In the genomic region with DNA sequence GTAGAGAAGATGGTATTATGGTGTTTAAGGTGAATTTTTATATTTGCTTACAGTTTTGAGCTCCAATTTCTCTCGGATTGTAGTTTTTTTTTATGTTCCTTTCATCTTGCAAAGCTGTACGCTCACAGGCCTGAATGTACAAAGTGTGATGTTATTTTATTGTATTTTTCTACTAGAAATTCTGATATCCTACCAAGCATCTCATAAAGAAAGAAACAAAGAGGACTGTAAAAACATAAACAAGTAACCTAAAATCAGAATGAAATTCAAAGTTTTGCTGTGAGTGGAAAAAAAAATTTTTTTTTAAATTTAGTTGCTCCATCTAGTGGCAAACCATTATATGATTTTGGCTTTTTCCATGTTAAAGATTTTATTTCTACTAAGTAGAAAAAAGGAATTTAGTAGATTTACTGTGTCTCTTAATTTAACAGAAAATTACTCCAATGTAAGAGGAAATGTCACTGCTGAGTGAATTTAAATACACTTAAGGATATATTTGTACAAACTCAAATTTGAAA, we compare ENCODE assay signal across 20 mouse cellular contexts. TPM values are rescaled to one million over a fixed set of nuclear protein-coding genes. Genes with fewer than 3 reads are reported as not detected.
DNase-seq lines count a peak whose midpoint lies in the region; ATAC-seq and TF ChIP-seq lines count a peak whose summit lies in the region.
"Had no signal": no experiment of that assay in that cellular context is flagged by ENCODE, and none has a peak within 500 bp of the region (broad histone marks: within the 10 kb centered on the region; RNA-seq: fewer than 3 reads in every experiment).

No protein-coding gene starts in this region.

- peak; percentile 52 for DNase-seq in kidney, postnatal 0 days (ENCODE audit: low spot score)
- DNase-seq in kidney, postnatal 10 days = no peak
- DNase-seq in lung, postnatal 0 days (ENCODE audit: low spot score) = peak; percentile 28
- no peak for DNase-seq in lung, adult 18-20 months
- DNase-seq in CH12.LX (ENCODE audit: extremely low read depth) = no peak
- no peak for DNase-seq in Patski (ENCODE audit: low read depth, low spot score)
- DNase-seq: cerebellum, adult 2 months; cerebellum, postnatal 36 days; gastrocnemius, postnatal 25 days; kidney, adult 8-10 months; kidney, postnatal 36 days; lung, adult 2 months; thymus, postnatal 25 days had no signal

- no peak overlapping the region for H3K4me3 ChIP-seq in kidney, postnatal 0 days (replicated peaks; ENCODE audit: low read depth, low read length)
- H3K4me3 ChIP-seq in lung, postnatal 0 days (ENCODE audit: low read depth, low read length) = no peak overlapping the region
- no peak overlapping the region for H3K4me3 ChIP-seq in CH12.LX (replicated peaks in 1 of 3; ENCODE audit: low read depth in 2 of 3, low read length in 2 of 3, poor library complexity in 1 of 3)
- H3K4me3 ChIP-seq: embryonic facial prominence, embryonic 15.5 days; limb, embryonic 13.5 days; midbrain, embryonic 15.5 days had no signal

- H3K79me2 ChIP-seq in CH12.LX (replicated peaks; ENCODE audit: control insufficient read depth, extremely low read depth, insufficient read depth, poor library complexity, severe bottlenecking) = no peaks in the 10 kb centered on the region

- POLR2A ChIA-PET in Patski (lab: Charles Lee) = interaction anchor here (1.2 kb wide), 1 partner anchor 43 kb away, joined by 3 read pairs; the partner anchor contains the start of gene Pkn2

- TF ChIP-seq POLR2A in CH12.LX (IDR thresholded peaks at IDR 0.05; ENCODE audit: low read depth, low read length) = no peak

- no peaks in the 10 kb centered on the region for H3K4me1 ChIP-seq in kidney, postnatal 0 days (replicated peaks; ENCODE audit: insufficient read depth, low read length)
- no peaks in the 10 kb centered on the region for H3K4me1 ChIP-seq in lung, postnatal 0 days (ENCODE audit: insufficient read depth, low read depth, low read length)
- peaks cover 5 to 12% of the 10 kb centered on the region in 2 experiments for H3K4me1 ChIP-seq in CH12.LX (ENCODE audit: control insufficient read depth in 1 of 2, insufficient read depth in 2 of 2)
- H3K4me1 ChIP-seq: embryonic facial prominence, embryonic 15.5 days; limb, embryonic 13.5 days; midbrain, embryonic 15.5 days had no signal

- CTCF ChIA-PET in Patski (lab: Charles Lee) = interaction anchor here (0.7 to 3.3 kb wide), 8 partner anchors 9 to 148 kb away, joined by 3 to 20 read pairs (median 3); partner anchors contain the start of gene Pkn2

- TF ChIP-seq EP300 in lung, postnatal 0 days (IDR thresholded peaks at IDR 0.05) = no peak
- no peak for TF ChIP-seq EP300 in CH12.LX (IDR thresholded peaks at IDR 0.05; ENCODE audit: low read length)

- H3K36me3 ChIP-seq in kidney, postnatal 0 days (ENCODE audit: insufficient read depth, low read length) = no peaks in the 10 kb centered on the region
- no peaks in the 10 kb centered on the region for H3K36me3 ChIP-seq in lung, postnatal 0 days (ENCODE audit: insufficient read depth, low read length)
- H3K36me3 ChIP-seq in CH12.LX (replicated peaks in 1 of 2; ENCODE audit: control insufficient read depth in 1 of 2, insufficient read depth in 1 of 2, low read length in 1 of 2) = no peaks in the 10 kb centered on the region
- H3K36me3 ChIP-seq: embryonic facial prominence, embryonic 15.5 days; G1E; limb, embryonic 13.5 days; midbrain, embryonic 15.5 days had no signal

- no peak overlapping the region for H3K9ac ChIP-seq in kidney, postnatal 0 days (ENCODE audit: low read depth, low read length)
- no peak overlapping the region for H3K9ac ChIP-seq in lung, postnatal 0 days (replicated peaks; ENCODE audit: low read depth)
- no peak overlapping the region for H3K9ac ChIP-seq in CH12.LX (ENCODE audit: insufficient read depth, low read depth)
- H3K9ac ChIP-seq: embryonic facial prominence, embryonic 15.5 days; limb, embryonic 13.5 days; midbrain, embryonic 15.5 days had no signal

- 70% methylated on average over 2 of the region's 2 CpGs for WGBS in kidney, postnatal 0 days
- 66% methylated on average over 2 of the region's 2 CpGs for WGBS in lung, postnatal 0 days

- peak; percentile 56 for TF ChIP-seq CTCF in kidney, postnatal 0 days (IDR thresholded peaks at IDR 0.05; ENCODE audit: low read depth)
- no peak; the same call in 1 of the 2 replicates for TF ChIP-seq CTCF in lung, postnatal 0 days (IDR thresholded peaks at IDR 0.05)
- TF ChIP-seq CTCF in CH12.LX (conservative IDR thresholded peaks at IDR 0.05 in 1 of 2, IDR thresholded peaks at IDR 0.05 in 1 of 2; ENCODE audit: low read depth in 2 of 2, low read length in 2 of 2) = peak in 1 of 2 experiments; percentile 64; a peak in 2 of 4 replicates
- peak; percentile 34 for TF ChIP-seq CTCF in Patski (IDR thresholded peaks at IDR 0.05)

- no peak overlapping the region for H3K4me2 ChIP-seq in kidney, postnatal 0 days (ENCODE audit: low read length)
- no peak overlapping the region for H3K4me2 ChIP-seq in lung, postnatal 0 days (replicated peaks; ENCODE audit: low read depth, low read length)
- no peak overlapping the region for H3K4me2 ChIP-seq in CH12.LX (ENCODE audit: insufficient read depth, low read depth, poor library complexity, severe bottlenecking)
- H3K4me2 ChIP-seq: embryonic facial prominence, embryonic 15.5 days; limb, embryonic 13.5 days; midbrain, embryonic 15.5 days had no signal

- no peak overlapping the region for H3K27ac ChIP-seq in kidney, postnatal 0 days
- H3K27ac ChIP-seq in lung, postnatal 0 days (ENCODE audit: low read length) = no peak overlapping the region
- no peak overlapping the region for H3K27ac ChIP-seq in CH12.LX (ENCODE audit: insufficient read depth, low read depth)
- H3K27ac ChIP-seq: embryonic facial prominence, embryonic 15.5 days; limb, embryonic 13.5 days; macrophage; midbrain, embryonic 15.5 days had no signal

- dilution Hi-C loops in CH12.LX (cut with MboI; ENCODE audit: extremely low pct_ligation_motif_present, extremely low pct_unique_long_range_greater_than_20kb, low sequenced_read_pairs) = no loop called here

- ATAC-seq in kidney, postnatal 0 days (replicated peaks; ENCODE audit: low FRiP score, low read depth) = no peak
- no peak for ATAC-seq in lung, postnatal 0 days
- ATAC-seq in Patski = no peak
- ATAC-seq in megakaryocyte progenitor cell, adult 5-6 weeks (replicated peaks; ENCODE audit: poor library complexity) = no peak
- ATAC-seq: CD4-positive, CD25-positive, alpha-beta regulatory T cell, adult 4 months; midbrain, embryonic 15.5 days had no signal

- TF ChIP-seq RAD21 in CH12.LX (IDR thresholded peaks at IDR 0.05; ENCODE audit: low read depth, low read length) = peak; percentile 70

- H3K9me3 ChIP-seq in kidney, postnatal 0 days (replicated peaks; ENCODE audit: low read length) = no peaks in the 10 kb centered on the region
- H3K9me3 ChIP-seq in lung, postnatal 0 days (ENCODE audit: low read length) = no peaks in the 10 kb centered on the region
- no peaks in the 10 kb centered on the region for H3K9me3 ChIP-seq in CH12.LX (replicated peaks; ENCODE audit: low read length)
- H3K9me3 ChIP-seq: embryonic facial prominence, embryonic 15.5 days; G1E; limb, embryonic 13.5 days; midbrain, embryonic 15.5 days had no signal

- in situ Hi-C loops in CH12.LX (cut with MboI; ENCODE audit: low pct_ligation_motif_present, low pct_unique_long_range_greater_than_20kb, low sequenced_read_pairs) = loop anchor here (5.0 to 10.0 kb wide), 2 partner anchors 38 to 150 kb away; no protein-coding TSS in a partner anchor
- in situ Hi-C loops in Patski (cut with MboI; ENCODE audit: low pct_unique_long_range_greater_than_20kb) = loop anchor here (5.0 kb wide), 1 partner anchor 38 kb away; no protein-coding TSS in a partner anchor

- H3K27me3 ChIP-seq in kidney, postnatal 0 days (ENCODE audit: insufficient read depth, low read length) = no peaks in the 10 kb centered on the region
- H3K27me3 ChIP-seq in lung, postnatal 0 days (replicated peaks; ENCODE audit: insufficient read depth, low read length) = no peaks in the 10 kb centered on the region
- H3K27me3 ChIP-seq in CH12.LX (replicated peaks) (no peaks in the 10 kb centered on the region), Patski (no peaks in the 10 kb centered on the region)
- H3K27me3 ChIP-seq: embryonic facial prominence, embryonic 15.5 days; limb, embryonic 13.5 days; midbrain, embryonic 15.5 days had no signal

TF ChIP-seq in CH12.LX, 34 proteins besides CTCF, POLR2A, EP300 and RAD21:
- TF ChIP-seq ZNF384 (IDR thresholded peaks at IDR 0.05; ENCODE audit: low read depth, low read length) (peak; percentile 97), CHD1 (IDR thresholded peaks at IDR 0.05; ENCODE audit: low read depth, low read length) (no peak), SMC3 (IDR thresholded peaks at IDR 0.05; ENCODE audit: low read depth, low read length) (peak; percentile 42), KAT2A (IDR thresholded peaks at IDR 0.05; ENCODE audit: insufficient replicate concordance, low read length) (no peak), ETS1 (conservative IDR thresholded peaks at IDR 0.05; ENCODE audit: low read depth, low read length) (no peak), GABPA (IDR thresholded peaks at IDR 0.05; ENCODE audit: insufficient replicate concordance, low read depth, low read length) (no peak), SIN3A (IDR thresholded peaks at IDR 0.05; ENCODE audit: low read length) (no peak)
TF ChIP-seq in CH12.LX: peak in this region for 2.

RNA-seq across cellular contexts. Expression of gene Pkn2, which starts 43.1 kb away (rescaled TPM):
- 55.7 and 63.7 TPM in 2 replicates for polyA plus RNA-seq in kidney, postnatal 0 days (2015; fragmentation: Nextera tagmentation; extraction: Ambion mirVana)
- 56.6 and 57.5 TPM in 2 replicates for polyA plus RNA-seq in lung, postnatal 0 days (2015; fragmentation: Nextera tagmentation; extraction: Ambion mirVana)
- total RNA-seq in CH12.LX (2012; rRNA removed) = 39.5 and 43.6 TPM in 2 replicates
- 54.3 and 66.1 TPM in 2 replicates for total RNA-seq in CH12.LX (2014; rRNA removed)
- polyA plus RNA-seq in CH12.LX (2012; ENCODE audit: insufficient read length, low read depth) = 49.2 and 51.9 TPM in 2 replicates
- 78.1 TPM for polyA plus RNA-seq in Patski (2021)
- 42.1 and 51.9 TPM in 2 replicates for total RNA-seq in megakaryocyte progenitor cell, adult 5-6 weeks (2015)
- 51.3 and 53.8 TPM in 2 replicates for total RNA-seq in megakaryocyte progenitor cell, adult 5-6 weeks (2017)

Comparison
In these comparisons a context has a peak if more than half of its experiments do, and no peak if none do; other contexts are left out.
1. DNase-seq: peak in kidney, postnatal 0 days (single experiment) and lung, postnatal 0 days (single experiment); none in kidney, postnatal 10 days (single experiment), lung, adult 18-20 months (0 of 2), CH12.LX (single experiment) and Patski (single experiment).